Mouse (Mus musculus) activated CD4-positive, CD25-positive, alpha-beta regulatory T cell, adult 4 months (primary cell): ENCODE measurements around the gene Coro2a. TPM values are rescaled to one million over a fixed set of nuclear protein-coding genes. Genes with fewer than 3 reads are reported as not detected.
"Not testable (repeated sequence)": the region's sequence is repeated elsewhere in the genome, so short reads cannot be mapped to it uniquely, and the experiment has no call there.

Source experiments
- ATAC-seq: one replicate; pipeline ENCODE4 v1.8.0; 2017
- polyA plus RNA-seq, 2 experiments: library from polyadenylated mRNA; unstranded; fragments of 100-300 nt; shearing (Covaris generic); gene quantifications; one replicate each; pipeline ENCODE4 v1.2.1; 2017

Coro2a gene
- polyA plus RNA-seq: 100 to 1,000 TPM in 1 of 2 experiments, 10 to 100 TPM in 1; 79.7 to 108 TPM

GRCm38 (mm10) chr4:46601844-46602423 lies at the start of gene Coro2a:
Gene Coro2a (minus strand): TSS chr4:46602202.
- ATAC-seq: peak; percentile 78

- peak; percentile 96 for ATAC-seq
These were observed 48.2 kb upstream of the Coro2a start, which contains the start of gene Tbc1d2 for GRCm38 (mm10) chr4:46650086-46650753. Gene Tbc1d2 (minus strand): TSS chr4:46650209.

- ATAC-seq: no peak
These were observed 47.2 kb upstream of the Coro2a start for GRCm38 (mm10) chr4:46649161-46649560.

- ATAC-seq: no peak
These were observed 41.7 kb upstream of the Coro2a start for GRCm38 (mm10) chr4:46643676-46644112.

GRCm38 (mm10) chr4:46642924-46643675 lies 41.1 kb upstream of the Coro2a start:
- ATAC-seq: no peak

GRCm38 (mm10) chr4:46641283-46641682 lies 39.3 kb upstream of the Coro2a start:
- no peak for ATAC-seq

GRCm38 (mm10) chr4:46639866-46640265 lies 37.9 kb upstream of the Coro2a start:
- ATAC-seq: no peak

- not testable (repeated sequence) for ATAC-seq
These were observed 35.2 kb upstream of the Coro2a start for GRCm38 (mm10) chr4:46637250-46637649.

GRCm38 (mm10) chr4:46635702-46636430 lies 33.9 kb upstream of the Coro2a start:
- ATAC-seq: no peak

GRCm38 (mm10) chr4:46634881-46635280 lies 32.9 kb upstream of the Coro2a start:
- ATAC-seq: no peak

- not testable (repeated sequence) for ATAC-seq
These were observed 31.6 kb upstream of the Coro2a start for GRCm38 (mm10) chr4:46633565-46633964.

GRCm38 (mm10) chr4:46632465-46632864 lies 30.5 kb upstream of the Coro2a start:
- ATAC-seq: no peak

- no peak for ATAC-seq
These were observed 28.4 kb upstream of the Coro2a start for GRCm38 (mm10) chr4:46630390-46630789.

GRCm38 (mm10) chr4:46628873-46629272 lies 26.9 kb upstream of the Coro2a start:
- ATAC-seq: no peak

GRCm38 (mm10) chr4:46628081-46628480 lies 26.1 kb upstream of the Coro2a start:
- ATAC-seq: no peak

GRCm38 (mm10) chr4:46625101-46625500 lies 23.1 kb upstream of the Coro2a start:
- ATAC-seq: no peak

GRCm38 (mm10) chr4:46623007-46623406 lies 21.0 kb upstream of the Coro2a start:
- no peak for ATAC-seq

GRCm38 (mm10) chr4:46620946-46621345 lies 18.9 kb upstream of the Coro2a start:
- no peak for ATAC-seq

GRCm38 (mm10) chr4:46620330-46620729 lies 18.3 kb upstream of the Coro2a start:
- no peak for ATAC-seq

- peak; percentile 65 for ATAC-seq
These were observed 16.3 kb upstream of the Coro2a start for GRCm38 (mm10) chr4:46618196-46618817.

- ATAC-seq: peak; percentile 34
These were observed 15.4 kb upstream of the Coro2a start for GRCm38 (mm10) chr4:46617408-46617807.

GRCm38 (mm10) chr4:46614641-46615040 lies 12.6 kb upstream of the Coro2a start:
- ATAC-seq: no peak
